Mouse (Mus musculus): ENCODE results near the gene Nek11. TPM values are rescaled to one million over a fixed set of nuclear protein-coding genes. Genes with fewer than 3 reads are reported as not detected.

Nek11 gene
- polyA plus RNA-seq, 1 experiment, result 0.51 TPM

- H3K27ac ChIP-seq (ENCODE audit: insufficient read depth, low read length), result no peak overlapping the region
- WGBS, result 69% methylated on average over 7 of the region's 7 CpGs
- DNase-seq, result no peak
- TF ChIP-seq CTCF (IDR thresholded peaks at IDR 0.05; ENCODE audit: borderline replicate concordance, insufficient read depth, low read depth, low read length), result no peak
- no peak for TF ChIP-seq POLR2A (IDR thresholded peaks at IDR 0.05; ENCODE audit: borderline replicate concordance, insufficient read depth, low read length)
- no peak overlapping the region for H3K4me3 ChIP-seq (replicated peaks; ENCODE audit: insufficient read depth, low read depth, low read length)
- H3K4me1 ChIP-seq (ENCODE audit: control insufficient read depth, insufficient read depth, low read length), result no peaks in the 10 kb centered on the region
- H3K27me3 ChIP-seq (ENCODE audit: control insufficient read depth, insufficient read depth, low read length), result no peaks in the 10 kb centered on the region
Observed at GRCm38 (mm10) chr9:105376954-105377530, 18.3 kb downstream of the Nek11 start.

GRCm38 (mm10) chr9:105376411-105376810, 18.9 kb downstream of the Nek11 start:
- TF ChIP-seq POLR2A (IDR thresholded peaks at IDR 0.05; ENCODE audit: borderline replicate concordance, insufficient read depth, low read length) (no peak), CTCF (IDR thresholded peaks at IDR 0.05; ENCODE audit: borderline replicate concordance, insufficient read depth, low read depth, low read length) (no peak)
- no peak for DNase-seq
- H3K27me3 ChIP-seq (ENCODE audit: control insufficient read depth, insufficient read depth, low read length), result no peaks in the 10 kb centered on the region
- H3K4me3 ChIP-seq (replicated peaks; ENCODE audit: insufficient read depth, low read depth, low read length), result no peak overlapping the region
- H3K27ac ChIP-seq (ENCODE audit: insufficient read depth, low read length), result no peak overlapping the region
- 42% methylated on average over 7 of the region's 7 CpGs for WGBS
- H3K4me1 ChIP-seq (ENCODE audit: control insufficient read depth, insufficient read depth, low read length), result no peaks in the 10 kb centered on the region

GRCm38 (mm10) chr9:105374361-105374760, 21.0 kb downstream of the Nek11 start:
- 17% methylated on average over 5 of the region's 5 CpGs for WGBS
- DNase-seq, result no peak
- H3K4me1 ChIP-seq (ENCODE audit: control insufficient read depth, insufficient read depth, low read length), result no peaks in the 10 kb centered on the region

GRCm38 (mm10) chr9:105368605-105369004, 26.7 kb downstream of the Nek11 start:
- 98% methylated on average over 3 of the region's 3 CpGs for WGBS
- no peak for TF ChIP-seq CTCF (IDR thresholded peaks at IDR 0.05; ENCODE audit: borderline replicate concordance, insufficient read depth, low read depth, low read length)
- no peak for TF ChIP-seq POLR2A (IDR thresholded peaks at IDR 0.05; ENCODE audit: borderline replicate concordance, insufficient read depth, low read length)
- no peak overlapping the region for H3K27ac ChIP-seq (ENCODE audit: insufficient read depth, low read length)
- H3K4me1 ChIP-seq (ENCODE audit: control insufficient read depth, insufficient read depth, low read length), result no peaks in the 10 kb centered on the region
- no peak for DNase-seq
- no peaks in the 10 kb centered on the region for H3K27me3 ChIP-seq (ENCODE audit: control insufficient read depth, insufficient read depth, low read length)
- H3K4me3 ChIP-seq (replicated peaks; ENCODE audit: insufficient read depth, low read depth, low read length), result no peak overlapping the region

More at GRCm38 (mm10) chr9:105374361-105374760, 21.0 kb downstream of the Nek11 start:
- no peak overlapping the region for H3K4me3 ChIP-seq (replicated peaks; ENCODE audit: insufficient read depth, low read depth, low read length)
- H3K27me3 ChIP-seq (ENCODE audit: control insufficient read depth, insufficient read depth, low read length), result no peaks in the 10 kb centered on the region
- TF ChIP-seq CTCF (IDR thresholded peaks at IDR 0.05; ENCODE audit: borderline replicate concordance, insufficient read depth, low read depth, low read length) (no peak), POLR2A (IDR thresholded peaks at IDR 0.05; ENCODE audit: borderline replicate concordance, insufficient read depth, low read length) (no peak)
- H3K27ac ChIP-seq (ENCODE audit: insufficient read depth, low read length), result no peak overlapping the region

GRCm38 (mm10) chr9:105366199-105366598, 29.1 kb downstream of the Nek11 start:
- Histone ChIP-seq H3K27ac (ENCODE audit: insufficient read depth, low read length) (no peak overlapping the region), H3K27me3 (ENCODE audit: control insufficient read depth, insufficient read depth, low read length) (no peaks in the 10 kb centered on the region), H3K4me3 (replicated peaks; ENCODE audit: insufficient read depth, low read depth, low read length) (no peak overlapping the region), H3K4me1 (ENCODE audit: control insufficient read depth, insufficient read depth, low read length) (no peaks in the 10 kb centered on the region)
- WGBS, result 96% methylated on average over 4 of the region's 4 CpGs
- DNase-seq, result no peak
- no peak for TF ChIP-seq CTCF (IDR thresholded peaks at IDR 0.05; ENCODE audit: borderline replicate concordance, insufficient read depth, low read depth, low read length)
- no peak for TF ChIP-seq POLR2A (IDR thresholded peaks at IDR 0.05; ENCODE audit: borderline replicate concordance, insufficient read depth, low read length)

GRCm38 (mm10) chr9:105363520-105364231, 31.6 kb downstream of the Nek11 start:
- no peak for TF ChIP-seq POLR2A (IDR thresholded peaks at IDR 0.05; ENCODE audit: borderline replicate concordance, insufficient read depth, low read length)
- TF ChIP-seq CTCF (IDR thresholded peaks at IDR 0.05; ENCODE audit: borderline replicate concordance, insufficient read depth, low read depth, low read length), result no peak
- Histone ChIP-seq H3K27ac (ENCODE audit: insufficient read depth, low read length) (no peak overlapping the region), H3K27me3 (ENCODE audit: control insufficient read depth, insufficient read depth, low read length) (no peaks in the 10 kb centered on the region), H3K4me1 (ENCODE audit: control insufficient read depth, insufficient read depth, low read length) (no peaks in the 10 kb centered on the region), H3K4me3 (replicated peaks; ENCODE audit: insufficient read depth, low read depth, low read length) (no peak overlapping the region)
- DNase-seq, result peak in 1 of 2 experiments; percentile 2
- WGBS, result 28% methylated on average over 5 of the region's 5 CpGs

- no peak overlapping the region for H3K4me3 ChIP-seq (replicated peaks; ENCODE audit: insufficient read depth, low read depth, low read length)
- no peaks in the 10 kb centered on the region for H3K27me3 ChIP-seq (ENCODE audit: control insufficient read depth, insufficient read depth, low read length)
- no peak overlapping the region for H3K27ac ChIP-seq (ENCODE audit: insufficient read depth, low read length)
- no peaks in the 10 kb centered on the region for H3K4me1 ChIP-seq (ENCODE audit: control insufficient read depth, insufficient read depth, low read length)
- TF ChIP-seq POLR2A (IDR thresholded peaks at IDR 0.05; ENCODE audit: borderline replicate concordance, insufficient read depth, low read length), result no peak
- TF ChIP-seq CTCF (IDR thresholded peaks at IDR 0.05; ENCODE audit: borderline replicate concordance, insufficient read depth, low read depth, low read length), result no peak
- 92% methylated on average over 2 of the region's 2 CpGs for WGBS
- DNase-seq, result no peak
Observed at GRCm38 (mm10) chr9:105362181-105362580, 33.1 kb downstream of the Nek11 start.

- no peak for DNase-seq
- no peak for TF ChIP-seq CTCF (IDR thresholded peaks at IDR 0.05; ENCODE audit: borderline replicate concordance, insufficient read depth, low read depth, low read length)
- 6% methylated on average over 5 of the region's 5 CpGs for WGBS
- no peak overlapping the region for H3K4me3 ChIP-seq (replicated peaks; ENCODE audit: insufficient read depth, low read depth, low read length)
- no peaks in the 10 kb centered on the region for H3K4me1 ChIP-seq (ENCODE audit: control insufficient read depth, insufficient read depth, low read length)
- H3K27ac ChIP-seq (ENCODE audit: insufficient read depth, low read length), result no peak overlapping the region
- no peaks in the 10 kb centered on the region for H3K27me3 ChIP-seq (ENCODE audit: control insufficient read depth, insufficient read depth, low read length)
Observed at GRCm38 (mm10) chr9:105349034-105349433, 46.3 kb downstream of the Nek11 start.

All from cerebellum, adult 2 months (tissue).